Mouse (Mus musculus): ENCODE results near the gene Gmeb2. TPM values are rescaled to one million over a fixed set of nuclear protein-coding genes. Genes with fewer than 3 reads are reported as not detected.

The Gmeb2 gene
- polyA plus RNA-seq (2017; shearing (Covaris generic)) = 10 to 100 TPM in 2 of 3 experiments, 1 to 10 TPM in 1; 9.1 to 12.8 (median 11.0) TPM

DNA sequence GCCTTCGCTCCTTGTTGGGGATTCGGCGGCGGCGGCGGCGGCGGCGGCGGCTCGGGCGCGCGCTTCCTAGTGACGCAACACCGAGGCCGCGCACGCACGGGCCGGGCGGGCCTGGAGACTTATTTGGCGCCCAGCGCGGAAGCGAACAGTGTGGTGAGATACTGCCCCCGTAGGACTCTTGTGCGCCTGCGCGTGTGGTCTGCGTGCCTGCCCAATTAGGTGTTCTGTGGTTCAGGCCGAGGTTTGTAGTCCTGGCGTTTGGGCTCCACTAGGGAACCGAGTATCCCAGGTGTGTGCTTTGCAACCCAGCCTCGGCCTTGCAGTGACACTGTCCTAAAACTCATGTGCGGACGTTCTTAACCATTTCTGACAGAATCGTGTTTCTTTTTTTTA is at the start of gene Gmeb2:
Gmeb2 (minus strand) TSS at position 78 of the 393 bp plus-strand sequence.
- peak; percentile 97 for ATAC-seq

- ATAC-seq = peak; percentile 98
Measured at GRCm38 (mm10) chr2:181334023-181334422, 46.2 kb upstream of the Gmeb2 start.

GRCm38 (mm10) chr2:181332542-181332941 is 44.7 kb upstream of the Gmeb2 start:
- no peak for ATAC-seq

- no peak for ATAC-seq
Measured at GRCm38 (mm10) chr2:181326098-181326497, 38.3 kb upstream of the Gmeb2 start.

- no peak for ATAC-seq
Measured at GRCm38 (mm10) chr2:181322136-181322535, 34.3 kb upstream of the Gmeb2 start.

DNA sequence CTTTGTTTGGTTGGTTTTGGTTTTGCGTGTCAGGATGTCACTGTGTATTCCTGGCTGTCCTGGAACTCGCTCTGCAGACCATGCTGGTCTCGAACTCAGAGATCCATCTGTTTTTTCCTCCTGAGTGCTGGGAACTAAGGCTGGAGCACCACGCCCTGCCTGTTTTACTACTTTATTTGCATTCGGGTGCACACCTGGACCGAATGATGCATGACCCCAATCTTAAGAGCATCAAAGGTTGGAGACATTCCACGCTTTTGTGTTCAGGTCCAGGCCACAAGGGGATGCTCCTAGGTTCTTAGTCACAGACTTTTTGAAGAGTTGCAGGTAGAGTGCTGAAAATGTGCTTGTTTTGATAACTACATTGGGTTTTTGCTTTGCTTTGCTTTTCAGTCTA is 32.3 kb upstream of the Gmeb2 start:
- ATAC-seq = no peak

- ATAC-seq = peak; percentile 95
Measured at GRCm38 (mm10) chr2:181319248-181320102, 31.6 kb upstream of the Gmeb2 start, which contains the start of gene Rtel1. TSS of gene Rtel1 (plus strand) at chr2:181319739.

DNA sequence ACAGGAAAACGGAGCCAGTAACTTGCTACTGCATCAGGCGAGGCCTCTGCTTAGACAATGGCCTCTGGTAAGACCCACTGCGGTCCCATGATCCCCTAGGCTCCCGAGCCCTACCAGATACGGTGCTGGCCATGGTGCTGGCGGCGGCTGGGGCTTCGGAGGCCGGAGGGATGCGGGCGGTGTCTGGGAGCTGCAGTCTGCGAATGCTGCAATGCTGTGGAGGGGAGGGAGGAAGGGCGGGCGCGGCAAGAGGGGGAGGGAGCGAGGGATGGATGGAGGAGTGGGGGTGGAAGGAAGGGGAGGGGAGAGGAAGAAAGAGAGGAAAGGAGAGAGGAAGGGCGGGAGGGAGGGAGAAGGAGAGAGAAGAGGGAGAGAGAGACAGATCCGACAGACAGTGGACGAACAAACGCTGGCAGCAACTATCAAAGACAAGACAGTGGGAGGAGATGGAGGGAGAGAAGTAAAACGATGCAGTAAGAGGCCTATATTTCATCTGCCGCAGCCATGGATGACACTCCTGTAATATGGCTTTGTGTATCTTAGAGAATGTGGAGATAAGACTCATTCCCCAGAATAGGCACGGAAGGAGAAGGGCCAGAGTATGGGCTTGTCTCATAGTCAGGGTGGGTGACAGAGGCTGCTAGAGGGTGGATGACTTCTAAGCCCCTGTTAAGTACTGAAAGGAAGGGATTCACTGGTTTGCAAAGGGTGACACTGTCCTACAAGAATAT is 26.4 kb upstream of the Gmeb2 start, which contains the start of gene Stmn3:
Stmn3 (minus strand) TSS at position 421 of the 731 bp plus-strand sequence.
- ATAC-seq = no peak

GRCm38 (mm10) chr2:181313344-181314079 is 25.7 kb upstream of the Gmeb2 start:
- ATAC-seq = no peak

GRCm38 (mm10) chr2:181313006-181313343 is 25.1 kb upstream of the Gmeb2 start:
- no peak for ATAC-seq

DNA sequence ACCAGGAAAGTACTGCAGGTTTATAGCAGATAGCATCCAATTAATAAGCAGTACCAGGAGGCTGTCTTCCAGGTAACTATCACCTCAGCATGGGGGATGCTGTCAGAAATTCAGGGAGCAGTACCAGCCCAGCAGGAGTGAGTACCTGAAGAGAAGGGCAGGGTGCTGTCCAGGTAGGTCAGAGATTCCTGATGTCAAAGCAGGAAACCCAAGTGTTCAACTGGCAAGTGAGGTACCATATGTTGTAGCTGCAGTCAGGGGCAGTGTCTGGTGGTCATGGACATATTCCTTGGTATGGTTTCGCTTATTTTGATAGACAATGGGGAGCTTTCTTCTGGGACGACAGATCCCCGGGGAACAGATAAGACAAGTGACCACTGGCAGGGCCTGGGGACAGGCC is 24.6 kb upstream of the Gmeb2 start:
- no peak for ATAC-seq

- ATAC-seq = peak; percentile 70
Measured at GRCm38 (mm10) chr2:181307144-181307804, 19.4 kb upstream of the Gmeb2 start.

GRCm38 (mm10) chr2:181304944-181305343 is 17.1 kb upstream of the Gmeb2 start:
- no peak for ATAC-seq

- ATAC-seq = no peak
Measured at GRCm38 (mm10) chr2:181302041-181302440, 14.2 kb upstream of the Gmeb2 start.

GRCm38 (mm10) chr2:181290937-181291336 is 3.1 kb upstream of the Gmeb2 start:
- no peak for ATAC-seq

DNA sequence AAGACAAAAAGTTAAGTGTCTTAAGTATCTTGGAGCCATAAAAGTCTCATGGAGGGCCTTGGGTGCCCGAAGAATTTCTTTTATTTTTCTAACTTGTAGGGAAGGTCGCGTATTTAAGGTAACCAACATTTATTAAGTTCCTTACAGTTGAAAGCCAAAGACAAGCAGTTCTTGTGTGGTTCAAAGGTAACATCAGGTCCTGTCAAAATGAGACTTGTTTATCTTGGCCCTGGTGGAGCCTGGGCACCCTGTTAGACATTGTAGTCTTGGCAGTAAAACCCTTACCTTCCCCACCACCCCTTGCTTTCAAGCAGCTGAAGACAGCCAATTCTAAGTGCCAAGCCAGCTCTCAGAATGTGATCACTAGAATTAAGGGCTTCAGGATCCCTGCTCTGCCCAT is 856 bp upstream of the Gmeb2 start:
- ATAC-seq = no peak

DNA sequence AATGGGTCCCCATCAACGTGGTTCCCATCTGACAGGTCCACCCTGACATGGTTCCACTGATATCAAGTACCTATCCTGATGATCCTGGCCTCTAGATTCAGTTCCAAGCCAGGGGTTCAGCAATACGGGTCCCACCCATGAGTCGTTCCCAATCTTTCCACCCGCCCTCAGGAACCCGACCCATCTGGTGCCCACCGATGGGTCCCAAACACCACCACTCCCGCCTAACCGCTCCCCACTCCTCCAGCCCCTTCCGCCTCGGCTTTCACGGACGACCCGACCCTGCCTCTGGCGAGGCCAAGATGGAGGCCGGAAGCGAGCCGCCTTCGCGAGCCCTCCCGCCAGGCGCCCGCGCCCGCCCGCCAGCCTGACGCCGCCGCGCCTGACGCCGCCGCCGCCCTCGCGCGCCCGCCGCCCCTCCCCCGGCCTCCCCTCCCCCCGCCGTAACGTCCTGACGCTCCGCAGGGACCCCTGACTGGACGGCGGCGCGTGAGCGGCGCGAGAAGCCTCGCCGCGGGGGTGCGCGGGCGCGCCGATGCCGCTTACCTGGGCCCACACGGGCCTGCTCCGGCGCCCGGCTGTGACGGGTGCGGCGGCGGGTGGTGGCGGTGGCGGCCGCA is 387 bp downstream of the Gmeb2 start:
- ATAC-seq = peak; percentile 51

GRCm38 (mm10) chr2:181286629-181287337 is 1.1 kb downstream of the Gmeb2 start:
- no peak for ATAC-seq

- ATAC-seq = no peak
Measured at GRCm38 (mm10) chr2:181279968-181280367, 7.9 kb downstream of the Gmeb2 start.

- ATAC-seq = no peak
Measured at GRCm38 (mm10) chr2:181277866-181278265, 10.0 kb downstream of the Gmeb2 start.

GRCm38 (mm10) chr2:181276766-181277165 is 11.1 kb downstream of the Gmeb2 start:
- ATAC-seq = no peak
